Comparison of ENCODE assay signal across 8 mouse cellular contexts in the genomic region with DNA sequence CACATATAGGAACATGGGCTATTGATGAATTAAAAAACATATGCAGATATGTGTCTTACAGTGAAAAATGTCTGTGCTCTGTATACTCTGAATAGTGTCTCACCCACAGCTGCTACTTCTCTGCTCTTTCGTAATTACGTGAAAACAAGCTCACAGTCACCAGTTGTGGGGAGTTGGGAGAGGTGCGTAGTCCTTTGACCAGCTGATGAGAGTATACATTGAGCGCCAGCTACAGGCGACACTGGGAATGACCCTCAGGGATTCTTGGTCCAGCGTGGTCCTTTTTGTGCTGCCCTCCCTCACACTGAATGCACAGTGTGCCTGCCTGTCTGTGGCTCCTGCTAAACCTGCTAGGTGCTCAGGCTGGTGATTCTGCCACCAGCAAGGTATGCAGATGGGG.
A peak's percentile ranks its signal among the peaks of the same experiment; 100 is the strongest.
DNase-seq lines count a peak whose midpoint lies in the region; ATAC-seq and TF ChIP-seq lines count a peak whose summit lies in the region.

No protein-coding gene starts in this region.

- no peaks in the 10 kb centered on the region for H3K4me1 ChIP-seq in CH12.LX (ENCODE audit: control insufficient read depth in 1 of 2, insufficient read depth in 2 of 2)
- H3K4me1 ChIP-seq in embryonic facial prominence, embryonic 10.5 days, result no peaks in the 10 kb centered on the region
- H3K4me1 ChIP-seq in kidney, embryonic 16.5 days (ENCODE audit: insufficient read depth, low read length), result no peaks in the 10 kb centered on the region
- peaks cover 5% of the 10 kb centered on the region; the same call in 1 of the 2 replicates for H3K4me1 ChIP-seq in midbrain, embryonic 13.5 days (replicated peaks)

- in situ Hi-C loops in CH12.LX (cut with MboI; ENCODE audit: low pct_ligation_motif_present, low pct_unique_long_range_greater_than_20kb, low sequenced_read_pairs), result loop anchor here (25.0 kb wide), 1 partner anchor 407 kb away; no protein-coding TSS in a partner anchor

- TF ChIP-seq CTCF in CH12.LX (conservative IDR thresholded peaks at IDR 0.05 in 1 of 2, IDR thresholded peaks at IDR 0.05 in 1 of 2; ENCODE audit: low read depth in 2 of 2, low read length in 2 of 2), result peak; percentile 57 to 59; a peak in 3 of 4 replicates

- no peak for TF ChIP-seq POLR2A in CH12.LX (IDR thresholded peaks at IDR 0.05; ENCODE audit: low read depth, low read length)

- no peak overlapping the region for H3K9ac ChIP-seq in CH12.LX (ENCODE audit: insufficient read depth, low read depth)
- H3K9ac ChIP-seq in kidney, embryonic 16.5 days (replicated peaks; ENCODE audit: low read length), result no peak overlapping the region
- no peak overlapping the region for H3K9ac ChIP-seq in midbrain, embryonic 13.5 days (replicated peaks)

- ATAC-seq in kidney, embryonic 16.5 days (ENCODE audit: low FRiP score, low TSS enrichment), result 0 out of 2 replicates have a peak, but pooled peaks have one; percentile 31
- ATAC-seq in midbrain, embryonic 13.5 days, result peak; percentile 60; the same call in 1 of the 2 replicates

- peak; percentile 35 for DNase-seq in layer of hippocampus, adult 11-12 months (ENCODE audit: low spot score)
- DNase-seq in layer of hippocampus, adult 9-10 months (ENCODE audit: low spot score), result no peak
- DNase-seq in CH12.LX (ENCODE audit: extremely low read depth) (no peak), ZHBTc4 (ENCODE audit: low read depth, low spot score) (peak; percentile 9)
- peak; percentile 33 for DNase-seq in embryonic facial prominence, embryonic 10.5 days (ENCODE audit: low spot score)
- no peak for DNase-seq in spleen, adult 12 weeks (ENCODE audit: low spot score)

- dilution Hi-C loops in CH12.LX (cut with MboI; ENCODE audit: extremely low pct_ligation_motif_present, extremely low pct_unique_long_range_greater_than_20kb, low sequenced_read_pairs), result no loop called here

- no peak for TF ChIP-seq EP300 in CH12.LX (IDR thresholded peaks at IDR 0.05; ENCODE audit: low read length)

- no peaks in the 10 kb centered on the region for H3K36me3 ChIP-seq in CH12.LX (replicated peaks in 1 of 2; ENCODE audit: control insufficient read depth in 1 of 2, insufficient read depth in 1 of 2, low read length in 1 of 2)
- H3K36me3 ChIP-seq in embryonic facial prominence, embryonic 10.5 days (replicated peaks), result peaks cover 50% of the 10 kb centered on the region
- H3K36me3 ChIP-seq in kidney, embryonic 16.5 days (ENCODE audit: insufficient read depth, low read length), result peaks cover 14% of the 10 kb centered on the region
- H3K36me3 ChIP-seq in midbrain, embryonic 13.5 days, result no peaks in the 10 kb centered on the region

- H3K9me3 ChIP-seq in CH12.LX (replicated peaks; ENCODE audit: low read length), result no peaks in the 10 kb centered on the region
- no peaks in the 10 kb centered on the region for H3K9me3 ChIP-seq in embryonic facial prominence, embryonic 10.5 days
- no peaks in the 10 kb centered on the region for H3K9me3 ChIP-seq in kidney, embryonic 16.5 days (ENCODE audit: low read length)
- no peaks in the 10 kb centered on the region for H3K9me3 ChIP-seq in midbrain, embryonic 13.5 days

- 21% methylated on average over 6 of the region's 6 CpGs for WGBS in embryonic facial prominence, embryonic 10.5 days
- WGBS in kidney, embryonic 16.5 days, result 10% methylated on average over 6 of the region's 6 CpGs
- 16% methylated on average over 6 of the region's 6 CpGs for WGBS in midbrain, embryonic 13.5 days

- H3K4me2 ChIP-seq in CH12.LX (ENCODE audit: insufficient read depth, low read depth, poor library complexity, severe bottlenecking), result no peak overlapping the region
- H3K4me2 ChIP-seq in kidney, embryonic 16.5 days (replicated peaks; ENCODE audit: low read depth, low read length), result no peak overlapping the region
- no peak overlapping the region for H3K4me2 ChIP-seq in midbrain, embryonic 13.5 days (replicated peaks)

- H3K27me3 ChIP-seq in CH12.LX (replicated peaks), result peaks cover 86% of the 10 kb centered on the region
- no peaks in the 10 kb centered on the region for H3K27me3 ChIP-seq in embryonic facial prominence, embryonic 10.5 days (replicated peaks; ENCODE audit: low read depth, poor library complexity, severe bottlenecking)
- no peaks in the 10 kb centered on the region for H3K27me3 ChIP-seq in kidney, embryonic 16.5 days (ENCODE audit: insufficient read depth, low read length)
- H3K27me3 ChIP-seq in midbrain, embryonic 13.5 days, result no peaks in the 10 kb centered on the region

- no peaks in the 10 kb centered on the region for H3K79me2 ChIP-seq in CH12.LX (replicated peaks; ENCODE audit: control insufficient read depth, extremely low read depth, insufficient read depth, poor library complexity, severe bottlenecking)

- TF ChIP-seq RAD21 in CH12.LX (IDR thresholded peaks at IDR 0.05; ENCODE audit: low read depth, low read length), result peak; percentile 42

- no peak overlapping the region for H3K4me3 ChIP-seq in CH12.LX (replicated peaks in 1 of 3; ENCODE audit: low read depth in 2 of 3, low read length in 2 of 3, poor library complexity in 1 of 3)
- no peak overlapping the region for H3K4me3 ChIP-seq in embryonic facial prominence, embryonic 10.5 days
- H3K4me3 ChIP-seq in kidney, embryonic 16.5 days (ENCODE audit: low read length), result no peak overlapping the region
- no peak overlapping the region for H3K4me3 ChIP-seq in midbrain, embryonic 13.5 days (replicated peaks)

- H3K27ac ChIP-seq in CH12.LX (ENCODE audit: insufficient read depth, low read depth), result no peak overlapping the region
- H3K27ac ChIP-seq in embryonic facial prominence, embryonic 10.5 days (replicated peaks), result no peak overlapping the region
- no peak overlapping the region for H3K27ac ChIP-seq in kidney, embryonic 16.5 days (ENCODE audit: low read length)
- H3K27ac ChIP-seq in midbrain, embryonic 13.5 days, result no peak overlapping the region

TF ChIP-seq in CH12.LX, 34 proteins besides CTCF, POLR2A, EP300 and RAD21:
- TF ChIP-seq RCOR1 (conservative IDR thresholded peaks at IDR 0.05; ENCODE audit: low read depth, low read length) (no peak), E2F4 (IDR thresholded peaks at IDR 0.05; ENCODE audit: insufficient replicate concordance, low read depth, low read length) (no peak), MEF2A (IDR thresholded peaks at IDR 0.05; ENCODE audit: borderline replicate concordance, low read depth, low read length) (no peak), SMC3 (IDR thresholded peaks at IDR 0.05; ENCODE audit: low read depth, low read length) (0 out of 2 replicates have a peak, but pooled peaks have one; percentile 4), JUN (IDR thresholded peaks at IDR 0.05; ENCODE audit: insufficient read depth, low read depth, low read length) (no peak), KAT2A (IDR thresholded peaks at IDR 0.05; ENCODE audit: insufficient replicate concordance, low read length) (no peak), HCFC1 (IDR thresholded peaks at IDR 0.05; ENCODE audit: low read depth, low read length) (no peak), BHLHE40 (IDR thresholded peaks at IDR 0.05; ENCODE audit: low read depth, low read length) (no peak)

Comparison
In these comparisons a context has a peak if more than half of its experiments do, and no peak if none do; other contexts are left out.
1. DNase-seq: peak in layer of hippocampus, adult 11-12 months (single experiment), ZHBTc4 (single experiment) and embryonic facial prominence, embryonic 10.5 days (single experiment); none in layer of hippocampus, adult 9-10 months (single experiment), CH12.LX (single experiment) and spleen, adult 12 weeks (single experiment).